Mouse (Mus musculus) ES-Bruce4 (cell line): ENCODE results near the gene Pnpla2. TPM values are rescaled to one million over a fixed set of nuclear protein-coding genes. Genes with fewer than 3 reads are reported as not detected.

Experiments
- H3K27ac ChIP-seq: 2 replicates; pipeline ENCODE4 v1.5.1; 2012; ENCODE audit warnings: low read length, inconsistent platforms; ENCODE audit not compliant: insufficient read depth
- H3K27me3 ChIP-seq: 2 replicates; pipeline ENCODE4 v1.6.1; 2012; ENCODE audit warnings: mild to moderate bottlenecking, low read length, inconsistent platforms; ENCODE audit not compliant: control insufficient read depth, poor library complexity, insufficient read depth, severe bottlenecking
- H3K36me3 ChIP-seq: 2 replicates; pipeline ENCODE4 v1.6.1; 2012; ENCODE audit warnings: inconsistent platforms, mild to moderate bottlenecking, low read length, moderate library complexity; ENCODE audit not compliant: control insufficient read depth, poor library complexity, insufficient read depth, severe bottlenecking
- H3K4me1 ChIP-seq: one replicate; pipeline ENCODE4 v1.8.1; 2011; ENCODE audit warnings: low read length; ENCODE audit not compliant: control insufficient read depth, insufficient read depth
- H3K4me3 ChIP-seq: 2 replicates; pipeline ENCODE4 v1.5.1; 2011; ENCODE audit warnings: low read depth, mild to moderate bottlenecking, low read length
- H3K9ac ChIP-seq: 2 replicates; pipeline ENCODE4 v1.6.1; 2012; ENCODE audit warnings: low read depth, mild to moderate bottlenecking, inconsistent platforms; ENCODE audit not compliant: poor library complexity, severe bottlenecking
- H3K9me3 ChIP-seq: replicated peaks from 2 replicates; pipeline ENCODE4 v1.6.1; 2012; ENCODE audit warnings: mild to moderate bottlenecking, low read length, inconsistent platforms; ENCODE audit not compliant: control insufficient read depth, poor library complexity, insufficient read depth, severe bottlenecking
- CTCF ChIP-seq: IDR thresholded peaks from one replicate; pipeline ENCODE4 v1.8.1; 2011; ENCODE audit warnings: low read depth, low read length
- EP300 ChIP-seq: IDR thresholded peaks from 2 replicates; pipeline ENCODE4 v1.6.1; 2011; ENCODE audit warnings: low read depth, low read length; ENCODE audit not compliant: insufficient read depth
- POLR2A ChIP-seq: IDR thresholded peaks from one replicate; pipeline ENCODE4 v1.8.1; 2011; ENCODE audit warnings: low read length; ENCODE audit not compliant: insufficient read depth
- polyA plus RNA-seq: library from polyadenylated mRNA; stranded (reverse); fragments of >200 nt; gene quantifications from 2 replicates; pipeline ENCODE4 v1.2.4, GENCODE M21; 2011; ENCODE audit warnings: low read depth; ENCODE audit not compliant: missing spikeins, insufficient read depth, insufficient read length

The Pnpla2 gene
- polyA plus RNA-seq, 1 experiment = 33.3 TPM

DNA sequence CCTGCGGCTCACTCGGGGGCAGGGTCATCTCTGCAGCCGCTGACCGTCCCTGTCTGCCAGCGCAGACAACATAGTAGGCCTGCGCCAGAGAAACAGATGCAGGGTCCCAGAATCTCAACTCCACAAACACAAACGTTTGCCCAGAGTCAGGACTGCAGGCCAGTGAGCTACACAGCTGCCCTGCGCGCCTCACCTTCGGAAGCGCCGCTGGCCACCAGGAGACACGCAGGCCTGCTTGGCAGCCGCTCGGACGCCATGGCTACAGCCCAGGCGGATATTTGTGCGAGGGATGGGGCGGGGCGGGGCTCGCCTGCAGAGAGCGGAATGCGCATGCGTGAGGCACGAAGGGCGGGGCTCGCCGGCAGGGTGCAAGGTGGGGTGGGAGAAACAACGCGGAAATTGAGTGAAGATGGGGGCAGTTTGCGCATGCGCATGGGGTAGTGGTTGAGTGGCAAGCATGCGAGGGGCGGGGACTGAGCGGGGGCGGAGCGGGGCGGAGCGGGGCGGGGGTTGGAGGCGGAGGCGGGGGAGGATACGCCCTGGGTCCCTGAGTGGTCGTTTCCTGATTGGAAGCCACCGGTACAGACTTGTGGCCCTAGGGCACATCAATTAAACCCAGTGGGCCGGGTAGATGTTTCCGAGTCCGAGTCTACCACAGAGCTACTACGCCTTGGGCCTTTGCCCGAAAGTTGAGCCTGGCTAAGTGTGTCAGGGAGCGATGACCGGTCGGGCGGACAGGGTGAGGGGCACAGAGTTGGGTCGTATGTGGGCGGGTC lies 41.0 kb upstream of the Pnpla2 start, which contains the start of gene Gatd1:
Gene Gatd1, minus strand, starts transcription at position 328 of the 776 bp plus-strand sequence.
- peak within 1 kb of the TSS; percentile 58 for H3K27ac ChIP-seq
- no peaks in the 10 kb centered on the region for H3K27me3 ChIP-seq
- peak within 1 kb of the TSS; percentile 85 for H3K4me3 ChIP-seq
- H3K4me1 ChIP-seq = peaks cover 6% of the 10 kb centered on the region
- H3K36me3 ChIP-seq = no peaks in the 10 kb centered on the region
- TF ChIP-seq CTCF (no peak), POLR2A (peak; percentile 67), EP300 (0 out of 2 replicates have a peak, but pooled peaks have one; percentile 24)
- H3K9ac ChIP-seq = peak within 1 kb of the TSS; percentile 76
- H3K9me3 ChIP-seq = no peaks in the 10 kb centered on the region

GRCm38 (mm10) chr7:141416144-141416841 lies 38.7 kb upstream of the Pnpla2 start:
- Histone ChIP-seq H3K27me3 (no peaks in the 10 kb centered on the region), H3K9me3 (no peaks in the 10 kb centered on the region), H3K9ac (no peak overlapping the region), H3K36me3 (no peaks in the 10 kb centered on the region), H3K4me3 (no peak overlapping the region), H3K4me1 (peaks cover 6% of the 10 kb centered on the region), H3K27ac (no peak overlapping the region; the same call in 1 of the 2 replicates)
- TF ChIP-seq EP300 (peak; percentile 82), CTCF (no peak), POLR2A (no peak)

DNA sequence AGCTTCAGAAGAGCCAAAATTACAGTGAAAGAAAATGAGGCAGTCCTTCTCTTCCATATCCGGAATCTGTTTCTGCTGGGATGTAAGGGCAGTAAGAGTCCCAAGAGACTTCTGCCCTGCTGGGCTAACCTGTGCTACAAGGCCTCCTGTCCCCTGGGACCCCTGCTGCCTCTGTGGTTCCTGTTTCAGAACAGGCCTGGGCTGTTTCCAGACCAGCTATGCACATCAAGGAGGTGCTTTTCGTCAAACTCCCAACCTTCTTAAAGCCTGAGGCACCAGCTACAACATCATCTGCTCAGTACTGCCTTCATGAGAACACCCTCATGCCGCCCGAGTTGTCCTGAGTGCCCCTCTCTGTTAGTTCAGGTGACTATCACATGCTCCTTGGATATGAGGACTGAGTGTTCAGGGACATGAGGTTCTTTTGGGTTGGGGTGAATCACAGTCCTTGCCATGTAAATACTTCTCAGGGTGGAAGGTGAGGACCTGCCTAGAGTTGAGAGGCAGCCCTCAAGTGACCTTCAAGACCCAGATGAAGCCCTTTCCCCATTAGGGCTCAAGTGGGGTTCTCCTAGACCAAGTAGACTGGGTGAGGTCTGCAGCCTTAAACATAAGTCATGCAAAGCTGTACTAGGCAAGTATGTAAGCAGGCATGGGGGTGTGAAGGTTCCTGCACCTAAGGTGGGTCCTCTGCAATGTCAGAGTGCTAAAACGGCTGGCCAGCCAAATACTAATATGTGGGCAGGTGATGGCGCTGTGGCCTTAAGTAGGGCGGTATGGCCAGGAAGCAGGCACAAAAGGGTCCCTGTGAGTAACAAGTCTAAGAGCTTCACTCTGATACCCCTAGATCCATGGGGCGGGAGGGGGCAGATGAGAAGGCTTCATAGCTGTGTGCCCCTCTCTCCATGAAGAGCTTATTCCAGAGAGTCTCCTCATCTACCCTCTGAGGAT lies 37.0 kb upstream of the Pnpla2 start:
- TF ChIP-seq EP300 (no peak), POLR2A (no peak), CTCF (peak; percentile 53)
- peaks cover 6% of the 10 kb centered on the region for H3K4me1 ChIP-seq
- no peak overlapping the region for H3K27ac ChIP-seq
- no peak overlapping the region for H3K9ac ChIP-seq
- no peaks in the 10 kb centered on the region for H3K36me3 ChIP-seq
- no peaks in the 10 kb centered on the region for H3K9me3 ChIP-seq
- no peak overlapping the region for H3K4me3 ChIP-seq
- H3K27me3 ChIP-seq = no peaks in the 10 kb centered on the region

GRCm38 (mm10) chr7:141418970-141419369 lies 36.0 kb upstream of the Pnpla2 start:
- H3K27me3 ChIP-seq = no peaks in the 10 kb centered on the region
- no peaks in the 10 kb centered on the region for H3K9me3 ChIP-seq
- no peak overlapping the region for H3K27ac ChIP-seq
- H3K9ac ChIP-seq = no peak overlapping the region
- peaks cover 6% of the 10 kb centered on the region for H3K4me1 ChIP-seq
- H3K4me3 ChIP-seq = no peak overlapping the region
- H3K36me3 ChIP-seq = no peaks in the 10 kb centered on the region
- no peak for TF ChIP-seq POLR2A
- no peak for TF ChIP-seq EP300
- no peak for TF ChIP-seq CTCF

GRCm38 (mm10) chr7:141420030-141420702 lies 34.8 kb upstream of the Pnpla2 start:
- Histone ChIP-seq H3K4me3 (no peak overlapping the region), H3K27ac (no peak overlapping the region), H3K27me3 (no peaks in the 10 kb centered on the region), H3K36me3 (no peaks in the 10 kb centered on the region), H3K4me1 (peaks cover 6% of the 10 kb centered on the region), H3K9ac (no peak overlapping the region), H3K9me3 (no peaks in the 10 kb centered on the region)
- TF ChIP-seq EP300 = no peak
- TF ChIP-seq CTCF = no peak
- no peak for TF ChIP-seq POLR2A
